Mouse (Mus musculus) bone marrow, adult 2 months (tissue): ENCODE data around the gene Pfas.

Experiments used
- CTCF ChIP-seq: fragments of 200-500 bp; IDR thresholded peaks from 2 replicates; pipeline ENCODE4 v1.5.1; 2011; ENCODE audit warnings: low read length, control low read depth; ENCODE audit not compliant: control insufficient read depth, insufficient read depth
- POLR2A ChIP-seq: fragments of 200-500 bp; IDR thresholded peaks from 2 replicates; pipeline ENCODE4 v1.6.1; 2011; ENCODE audit warnings: low read depth, mild to moderate bottlenecking, control low read depth, low read length, borderline replicate concordance; ENCODE audit not compliant: control insufficient read depth

DNA sequence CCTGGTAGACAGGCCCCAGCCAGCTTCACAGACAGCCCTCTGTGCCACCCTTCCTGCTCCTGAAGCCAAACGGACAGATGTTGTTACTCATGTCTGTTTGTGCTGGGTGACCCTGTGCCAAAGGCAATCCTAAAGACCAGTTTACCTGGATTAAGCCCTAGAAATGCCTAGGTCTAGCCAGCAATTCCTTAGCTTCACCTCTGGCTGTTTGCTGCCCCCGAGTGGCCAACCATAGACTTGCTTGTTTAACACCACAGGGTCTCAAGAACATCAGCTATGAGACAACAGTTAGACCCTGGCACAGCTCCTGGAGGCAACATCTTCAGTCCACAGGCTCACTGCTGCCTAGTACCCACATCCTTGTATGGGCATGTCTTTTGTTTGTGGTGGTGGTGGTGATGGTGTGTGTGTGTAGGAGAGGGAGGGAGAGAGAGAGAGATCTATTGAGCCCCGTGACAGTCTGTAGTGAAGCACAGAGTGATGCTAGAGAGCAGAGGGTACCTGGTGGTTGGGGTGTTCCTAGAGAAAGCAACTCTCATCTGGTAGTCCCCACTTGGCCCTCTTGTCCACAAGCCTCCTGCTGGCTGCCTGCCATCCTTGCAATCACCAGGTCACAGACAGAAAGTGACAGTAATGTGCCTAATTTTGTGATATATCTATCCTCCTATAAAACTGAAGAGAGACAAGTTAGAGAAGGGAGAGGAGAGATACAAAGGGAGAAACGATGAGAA is 25.5 kb downstream of the Pfas start:
- TF ChIP-seq CTCF, result peak; percentile 82
- TF ChIP-seq POLR2A, result no peak
